Mouse (Mus musculus) embryo, embryonic 10.5 days (tissue): Measurements from ENCODE around the gene Mecom.
A peak's percentile ranks its signal among the peaks of the same experiment; 100 is the strongest.

Source experiments
- DNase-seq: peaks from one replicate; pipeline ENCODE4 v3.0.0-alpha.2; 2015; ENCODE audit warnings: low spot score

The Mecom gene

DNA sequence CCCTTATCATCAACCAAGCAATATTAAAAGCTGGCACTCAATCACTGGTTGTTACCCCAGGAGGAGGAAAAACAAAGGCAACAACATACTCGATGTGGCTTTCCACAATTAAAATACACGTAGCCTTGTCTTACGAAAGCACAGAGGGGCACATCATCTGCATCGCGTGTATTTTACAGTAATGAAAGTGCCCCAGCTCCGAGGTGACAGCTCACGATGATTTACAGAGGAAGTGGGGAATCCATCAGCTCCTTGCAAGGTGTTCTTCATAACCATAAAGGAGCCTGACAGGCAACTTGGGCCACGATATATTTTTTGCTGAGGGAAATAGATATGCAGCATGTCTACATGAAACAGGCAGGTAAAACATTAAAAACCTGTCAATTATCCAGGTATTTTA, 341.7 kb downstream of the Mecom start:
- no peak for DNase-seq

GRCm38 (mm10) chr3:30203764-30204163, 344.0 kb downstream of the Mecom start:
- no peak for DNase-seq

DNA sequence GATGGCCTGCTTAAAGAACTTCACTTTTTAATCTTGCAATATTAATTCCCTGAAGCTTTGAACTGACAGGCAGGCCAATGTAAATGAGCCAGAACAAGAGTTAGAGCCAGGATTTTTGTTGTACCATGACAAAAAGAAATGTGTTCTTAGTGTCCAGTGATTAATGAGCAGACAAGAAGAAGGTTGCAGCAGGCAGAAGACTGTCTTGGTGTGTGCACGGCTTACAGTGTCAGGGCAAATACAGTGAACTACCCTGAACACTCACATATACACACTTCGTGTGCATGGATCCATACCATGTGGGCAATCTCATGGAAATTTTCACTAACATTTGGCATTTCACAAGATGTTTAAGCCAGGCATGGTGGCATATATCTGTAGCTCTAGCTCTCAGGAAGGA, 349.0 kb downstream of the Mecom start:
- no peak for DNase-seq

DNA sequence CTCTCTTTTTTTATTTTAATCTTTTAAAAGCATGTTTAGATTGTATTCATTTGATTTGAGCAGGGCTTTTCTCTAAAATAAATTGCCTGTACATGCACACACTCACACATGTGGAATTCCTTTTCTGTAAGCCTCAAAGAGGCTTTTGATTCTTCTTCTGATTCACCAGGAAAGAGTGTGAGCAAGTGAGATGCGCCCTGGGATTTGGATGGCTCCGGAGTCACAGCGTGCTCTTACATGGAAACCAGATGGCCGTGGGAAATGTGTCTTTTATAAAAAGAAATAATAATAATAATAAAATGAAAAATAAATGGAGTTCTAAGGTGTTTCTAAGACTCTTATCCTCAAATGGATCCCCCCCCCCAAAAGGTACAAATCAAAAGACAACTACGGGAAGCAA, 349.6 kb downstream of the Mecom start:
- DNase-seq: no peak

- DNase-seq: no peak
Measured at GRCm38 (mm10) chr3:30195186-30195585, 352.6 kb downstream of the Mecom start.

DNA sequence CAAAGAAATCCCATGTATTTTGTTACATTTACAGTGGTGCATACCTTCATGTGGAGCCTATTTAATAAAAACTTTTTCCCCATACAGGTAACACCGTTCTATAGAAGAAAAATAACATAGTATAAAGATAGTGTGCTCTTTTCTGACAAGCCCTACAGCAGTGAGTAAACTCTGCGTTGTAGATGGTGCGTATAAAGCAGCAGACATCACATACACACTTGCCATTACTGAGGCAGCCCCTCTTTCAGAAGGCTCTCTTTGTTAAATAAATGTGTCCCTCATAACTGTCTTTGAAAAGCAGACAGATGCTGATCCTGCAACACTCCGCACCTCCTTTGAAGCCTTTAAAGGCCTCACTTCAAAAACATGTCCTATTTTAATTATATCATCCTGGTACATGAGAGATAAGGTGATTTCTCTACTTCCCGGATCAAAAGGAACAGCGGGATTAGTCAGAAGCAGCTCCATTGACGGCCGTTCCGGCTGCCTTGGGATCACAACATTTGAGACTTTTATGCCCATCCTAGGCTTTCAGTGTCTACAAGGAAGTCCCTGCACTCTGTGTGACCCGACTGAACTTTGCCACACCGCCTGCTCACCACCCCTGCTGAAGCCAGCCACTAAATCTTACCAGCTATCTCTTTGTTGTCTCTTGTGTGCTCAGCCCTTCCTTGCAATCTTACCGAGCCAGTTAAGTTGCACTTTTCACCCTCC, 355.4 kb downstream of the Mecom start:
- DNase-seq: peak; percentile 69

GRCm38 (mm10) chr3:30189325-30189724, 358.5 kb downstream of the Mecom start:
- DNase-seq: no peak

DNA sequence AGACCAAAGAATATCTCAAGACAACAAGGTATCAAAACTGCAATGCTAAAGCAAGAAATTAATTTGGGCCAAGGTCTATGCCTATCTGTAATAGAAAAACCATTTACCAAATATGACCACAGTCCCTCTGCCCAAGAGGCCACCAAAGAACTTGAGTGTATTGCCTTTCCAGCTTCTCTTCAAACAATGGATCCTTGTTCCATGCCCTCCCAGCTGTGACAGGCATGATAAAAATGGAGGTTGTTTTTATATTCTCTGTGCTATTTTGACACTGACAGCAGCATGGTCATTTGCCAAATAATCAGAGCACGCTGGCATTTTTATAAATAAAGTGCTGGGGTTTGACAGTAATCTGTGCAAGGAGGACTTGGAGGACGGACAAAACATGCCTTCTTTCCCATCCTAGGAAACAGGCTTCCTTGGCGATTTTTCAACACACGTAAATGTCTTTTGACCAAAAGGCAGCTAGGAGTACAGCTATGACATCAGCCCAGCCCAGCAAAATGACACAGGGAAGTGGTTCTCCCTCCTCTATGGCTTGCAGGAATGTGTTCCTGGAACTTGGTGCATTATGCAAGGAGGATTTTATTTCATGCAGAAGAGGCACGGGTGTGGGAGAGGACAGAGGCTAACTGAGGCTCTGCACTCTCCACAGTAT, 359.9 kb downstream of the Mecom start:
- no peak for DNase-seq

- DNase-seq: no peak
Measured at GRCm38 (mm10) chr3:30181807-30182481, 365.9 kb downstream of the Mecom start.

DNA sequence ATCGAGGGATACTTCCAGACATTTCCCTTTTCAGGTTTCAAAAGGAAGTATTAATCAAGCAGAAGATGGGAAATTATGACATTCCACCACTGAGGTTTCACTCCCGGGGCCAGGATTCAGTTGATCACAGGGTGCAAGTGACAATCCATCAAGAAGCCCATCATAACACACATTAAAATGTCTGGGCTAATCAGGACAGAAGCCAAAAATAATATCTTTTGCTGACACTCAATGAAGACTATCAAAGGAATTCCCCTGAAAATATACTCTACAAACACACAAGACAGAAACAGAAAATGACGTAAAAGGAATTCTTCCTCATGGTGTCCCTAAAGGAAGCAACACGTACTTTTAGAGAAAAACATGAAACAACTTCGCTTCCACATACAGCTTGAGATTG, 371.2 kb downstream of the Mecom start:
- DNase-seq: no peak

GRCm38 (mm10) chr3:30173812-30174211, 374.0 kb downstream of the Mecom start:
- DNase-seq: no peak

DNA sequence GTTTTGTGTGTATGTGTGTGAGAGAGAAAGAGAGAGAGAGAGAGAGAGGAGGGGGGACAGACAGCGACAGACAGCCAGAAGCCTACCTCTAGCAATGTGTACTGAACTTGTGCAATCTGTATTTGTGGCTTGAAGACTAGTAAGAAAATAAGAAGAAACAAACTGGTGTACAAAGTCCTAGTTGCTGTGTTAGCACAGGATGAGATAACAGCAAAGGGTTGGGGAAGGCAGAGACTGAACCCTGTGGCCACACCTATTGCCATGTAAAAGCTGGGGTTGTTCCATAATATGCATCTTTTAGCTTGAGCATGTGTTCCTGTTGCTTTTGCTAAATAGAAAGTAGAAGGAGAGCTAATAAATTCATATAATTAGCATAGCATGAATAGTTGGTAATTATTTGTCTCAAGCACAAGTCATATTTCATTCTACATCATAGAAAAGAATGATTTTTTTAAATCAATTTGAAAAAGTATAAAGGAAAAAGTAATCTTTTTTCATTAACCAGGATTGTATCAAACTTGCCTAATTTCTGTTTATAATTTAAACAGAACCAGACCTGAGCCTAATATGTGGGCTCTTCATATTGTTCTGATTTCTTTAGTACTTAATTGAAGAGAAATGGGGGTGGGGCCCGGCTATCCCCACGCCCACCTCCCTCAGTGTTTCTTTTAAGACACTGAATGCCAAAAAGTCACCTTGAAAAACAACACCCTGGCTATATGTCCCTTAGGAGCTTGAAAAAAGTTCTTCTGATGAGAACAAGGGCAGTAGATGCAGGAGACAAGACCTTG, 379.2 kb downstream of the Mecom start:
- DNase-seq: no peak

- DNase-seq: no peak
Measured at GRCm38 (mm10) chr3:30167027-30167426, 380.8 kb downstream of the Mecom start.

- no peak for DNase-seq
Measured at GRCm38 (mm10) chr3:30164834-30165233, 383.0 kb downstream of the Mecom start.

DNA sequence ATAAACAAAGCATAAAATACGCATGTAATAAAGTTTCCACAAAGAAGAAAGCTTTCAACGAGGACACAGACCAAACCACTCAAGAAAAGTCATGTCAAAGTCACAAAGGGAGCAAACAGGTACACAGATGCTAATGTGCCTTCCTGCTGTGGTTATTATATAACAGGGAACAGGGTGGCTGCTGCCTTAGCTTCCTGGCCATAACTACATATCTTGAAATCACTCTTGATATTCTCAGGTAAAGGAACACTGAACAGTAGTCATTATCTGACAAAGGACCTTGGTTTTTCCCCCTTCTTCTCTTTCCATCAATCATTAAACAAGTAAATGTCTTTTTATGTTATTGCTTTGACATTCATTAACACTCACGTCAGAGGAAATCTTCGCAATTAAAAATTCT, 384.4 kb downstream of the Mecom start:
- DNase-seq: no peak

GRCm38 (mm10) chr3:30160961-30161670, 386.7 kb downstream of the Mecom start:
- no peak for DNase-seq

GRCm38 (mm10) chr3:30160346-30160745, 387.5 kb downstream of the Mecom start:
- no peak for DNase-seq

GRCm38 (mm10) chr3:30157128-30157670, 390.6 kb downstream of the Mecom start:
- DNase-seq: no peak

- DNase-seq: no peak
Measured at GRCm38 (mm10) chr3:30154390-30154789, 393.4 kb downstream of the Mecom start.

GRCm38 (mm10) chr3:30153923-30154331, 393.9 kb downstream of the Mecom start:
- no peak for DNase-seq

DNA sequence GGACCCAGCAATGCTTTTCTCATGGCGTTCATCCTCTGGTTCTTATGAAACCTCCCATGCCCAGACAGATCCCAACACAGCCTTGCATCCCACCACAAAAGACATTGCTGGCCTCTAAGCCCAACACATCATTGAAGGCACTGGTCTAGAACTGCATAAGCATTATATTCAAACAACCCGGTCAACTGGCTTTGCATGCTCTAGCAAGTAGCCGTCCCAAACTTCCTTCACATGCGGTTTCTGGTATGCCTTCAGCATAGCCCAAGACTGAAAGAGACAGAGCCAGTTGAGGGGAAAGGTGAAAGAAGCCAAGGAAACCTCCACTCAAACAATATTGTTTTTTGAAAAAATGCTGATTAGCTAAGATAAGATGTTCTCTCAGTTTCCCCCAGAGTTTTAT, 397.7 kb downstream of the Mecom start:
- DNase-seq: no peak
